Mouse (Mus musculus) kidney, adult 18-20 months (tissue): ENCODE data around the gene Eif2b3.

Experiments
- DNase-seq: peaks from one replicate; pipeline ENCODE4 v3.0.0; 2021

Eif2b3 gene

GRCm38 (mm10) chr4:117017738-117018137 lies 1.5 kb upstream of the Eif2b3 start:
- DNase-seq: no peak

- DNase-seq: no peak
Observed at GRCm38 (mm10) chr4:117018327-117018726, 875 bp upstream of the Eif2b3 start.

GRCm38 (mm10) chr4:117023469-117023868 lies 4.3 kb downstream of the Eif2b3 start:
- DNase-seq: no peak

DNA sequence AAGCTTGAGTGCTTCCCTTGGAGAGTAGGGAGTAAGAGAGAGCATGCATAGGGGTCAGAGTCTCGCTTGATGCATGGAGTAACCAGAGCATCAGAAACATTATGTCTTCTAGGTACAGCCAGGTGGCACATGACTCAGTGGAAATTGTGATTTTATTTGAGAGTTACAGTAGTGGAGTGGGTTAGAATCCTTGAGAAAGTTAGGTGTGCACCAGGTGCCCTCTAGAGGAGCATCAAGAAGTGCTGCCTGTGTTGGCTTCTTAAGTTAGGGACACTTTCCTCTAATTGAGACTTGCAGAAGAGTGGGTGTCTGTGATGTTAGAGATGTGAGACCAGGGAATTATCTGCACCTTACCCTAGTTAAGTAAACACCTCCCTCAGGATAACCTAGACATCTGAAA lies 11.9 kb downstream of the Eif2b3 start:
- DNase-seq: no peak

GRCm38 (mm10) chr4:117039925-117040687 lies 20.9 kb downstream of the Eif2b3 start:
- DNase-seq: peak; percentile 36

DNA sequence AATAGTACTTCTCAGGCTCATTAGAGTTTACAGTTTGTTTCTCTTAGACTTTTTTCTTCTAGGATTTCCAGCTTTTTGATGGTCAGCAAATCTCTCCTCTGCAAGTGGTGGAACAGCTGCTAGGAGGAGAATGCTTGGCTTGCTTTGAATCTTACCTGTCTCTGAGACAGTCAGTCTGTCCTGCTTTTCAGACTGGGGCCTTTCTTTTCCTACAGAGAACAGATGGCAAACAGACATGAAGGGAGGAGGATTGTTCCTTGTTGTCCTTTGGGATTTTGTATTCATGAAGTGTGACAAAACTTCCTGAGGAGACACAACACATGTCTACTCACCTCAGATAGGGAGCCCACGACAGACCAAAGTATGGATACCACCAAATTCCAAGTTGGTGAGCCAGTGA lies 21.6 kb downstream of the Eif2b3 start:
- no peak for DNase-seq

DNA sequence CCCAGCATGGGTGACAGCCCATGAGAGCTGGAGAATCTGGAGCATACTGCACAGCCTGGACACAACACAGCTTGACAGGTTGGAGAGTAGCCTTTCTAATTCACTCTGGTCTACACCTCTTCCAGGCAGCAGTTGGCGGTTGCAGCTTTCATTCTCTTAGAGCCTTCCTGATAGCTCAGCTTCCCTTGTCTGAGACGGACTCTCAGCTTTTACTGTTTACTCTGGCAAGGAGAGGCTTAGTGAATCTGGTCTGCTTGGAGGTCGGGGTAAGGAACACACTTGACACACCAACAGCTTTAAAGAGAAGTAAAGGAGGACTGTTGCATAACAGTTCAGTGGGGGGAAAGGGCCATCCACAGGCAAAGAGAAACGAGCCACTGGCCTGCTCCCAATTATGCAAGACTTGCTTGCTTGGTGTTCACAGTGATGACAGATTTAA lies 22.1 kb downstream of the Eif2b3 start:
- peak; percentile 55 for DNase-seq

DNA sequence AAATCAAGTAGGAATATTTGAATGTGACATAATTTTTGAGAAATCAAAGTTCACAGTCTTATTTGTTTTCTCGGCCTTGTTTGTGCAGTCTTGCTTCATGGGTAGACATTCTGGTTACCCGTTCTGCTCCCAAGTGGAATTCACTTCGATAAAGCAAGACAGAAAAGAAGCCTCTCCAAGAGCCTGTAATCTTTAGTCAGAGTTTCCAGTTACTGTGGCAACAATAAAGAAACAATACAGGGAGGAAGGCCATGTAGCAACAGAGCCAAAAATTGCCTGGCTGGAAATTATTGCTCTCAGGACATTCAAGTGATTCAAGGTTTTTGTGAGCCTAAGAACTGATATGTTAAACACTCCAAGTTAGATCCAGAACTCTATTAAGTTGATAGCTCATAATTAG lies 29.6 kb downstream of the Eif2b3 start:
- no peak for DNase-seq

GRCm38 (mm10) chr4:117049485-117049884 lies 30.3 kb downstream of the Eif2b3 start:
- no peak for DNase-seq

DNA sequence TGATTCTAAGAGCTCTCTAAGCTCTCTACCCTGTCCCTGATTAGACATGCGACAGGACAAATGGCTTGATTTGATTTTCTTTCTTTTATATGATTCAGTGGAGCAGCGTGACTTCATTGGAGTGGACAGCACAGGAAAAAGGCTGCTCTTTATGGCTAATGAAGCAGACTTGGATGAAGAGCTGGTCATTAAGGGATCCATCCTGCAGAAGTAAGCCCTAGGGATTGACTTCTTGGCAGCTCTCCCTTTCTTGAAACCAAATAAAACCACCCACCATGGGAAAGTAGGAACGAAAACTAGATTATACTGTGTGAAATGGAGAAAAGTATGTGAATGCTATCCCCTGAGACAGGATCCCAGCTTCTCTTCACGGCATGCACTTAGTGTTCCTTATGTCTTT lies 33.4 kb downstream of the Eif2b3 start:
- no peak for DNase-seq

GRCm38 (mm10) chr4:117053956-117054355 lies 34.8 kb downstream of the Eif2b3 start:
- DNase-seq: no peak

GRCm38 (mm10) chr4:117056102-117056501 lies 36.9 kb downstream of the Eif2b3 start:
- no peak for DNase-seq

DNA sequence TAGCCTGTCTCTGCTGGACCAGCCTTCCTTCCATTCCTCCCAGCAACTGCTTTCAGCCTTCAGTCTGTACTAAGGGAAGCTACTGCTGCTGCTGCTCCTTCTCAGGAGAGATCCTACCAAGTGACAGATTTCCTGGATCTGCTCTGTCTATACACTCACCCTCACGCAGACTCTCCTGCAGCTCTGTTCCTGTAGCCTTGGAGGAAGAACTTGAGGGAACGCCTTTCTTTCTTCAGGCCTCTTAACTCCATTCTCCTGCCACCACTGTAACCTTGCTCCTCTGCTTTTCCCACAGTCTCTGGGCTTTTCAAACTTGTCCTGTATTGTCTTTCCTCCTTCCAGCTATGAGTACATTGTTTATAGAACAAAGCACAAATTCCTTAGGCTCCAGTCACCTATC lies 37.3 kb downstream of the Eif2b3 start:
- no peak for DNase-seq

- DNase-seq: no peak
Observed at GRCm38 (mm10) chr4:117058512-117058911, 39.3 kb downstream of the Eif2b3 start.

DNA sequence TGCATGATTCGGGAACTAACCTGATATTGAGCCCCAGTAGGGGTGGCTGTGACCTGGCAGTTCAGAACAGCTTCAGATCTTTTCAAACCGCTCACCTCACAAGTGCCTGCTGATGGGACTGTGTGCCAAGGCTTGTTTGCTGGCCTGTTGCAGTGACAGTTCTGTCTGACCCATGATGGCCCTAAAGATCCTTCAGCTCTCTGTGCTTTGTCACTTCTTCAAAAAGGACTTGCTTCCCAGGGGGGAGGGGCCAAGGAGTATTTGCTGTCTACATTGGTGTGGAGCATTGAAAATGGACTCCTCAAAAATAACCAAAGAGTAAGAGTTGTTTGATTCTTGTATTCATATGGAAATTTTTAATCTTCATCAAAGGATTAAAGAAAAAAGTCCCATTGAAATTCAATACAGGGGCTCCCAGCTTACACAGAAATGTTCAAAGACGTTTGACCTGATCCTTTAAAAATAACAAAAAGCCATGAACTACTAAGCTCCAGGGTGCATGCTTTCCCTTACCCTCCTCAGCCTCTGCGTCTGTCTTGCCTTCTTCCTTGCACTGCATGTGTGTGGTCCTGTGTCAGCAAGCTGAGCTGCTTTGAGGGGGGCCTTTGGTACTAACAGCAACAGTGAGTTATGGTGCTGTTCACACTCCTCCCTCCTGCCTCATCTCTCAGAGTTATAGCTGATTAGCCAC lies 43.6 kb downstream of the Eif2b3 start:
- DNase-seq: no peak

DNA sequence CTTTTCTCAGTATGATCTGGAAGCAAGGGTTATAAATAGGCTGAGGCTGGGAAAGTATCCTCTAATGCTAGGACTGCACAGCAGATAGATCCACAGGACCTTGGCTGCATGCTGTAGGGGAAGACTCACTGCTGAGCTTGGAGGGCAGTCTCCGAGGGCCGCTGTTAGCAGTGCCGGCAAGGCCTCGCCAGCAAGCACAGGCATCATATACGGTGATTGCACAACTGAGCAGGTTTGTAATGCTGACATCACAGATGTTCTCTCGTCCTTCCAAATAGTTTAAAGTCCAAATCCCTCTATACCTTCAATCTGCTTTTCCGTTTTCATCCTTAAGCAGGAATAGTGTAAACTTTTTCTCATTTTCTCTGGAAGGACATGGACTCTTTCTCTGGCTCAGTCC lies 48.8 kb downstream of the Eif2b3 start:
- no peak for DNase-seq

GRCm38 (mm10) chr4:117069647-117070046 lies 50.4 kb downstream of the Eif2b3 start:
- no peak for DNase-seq

DNA sequence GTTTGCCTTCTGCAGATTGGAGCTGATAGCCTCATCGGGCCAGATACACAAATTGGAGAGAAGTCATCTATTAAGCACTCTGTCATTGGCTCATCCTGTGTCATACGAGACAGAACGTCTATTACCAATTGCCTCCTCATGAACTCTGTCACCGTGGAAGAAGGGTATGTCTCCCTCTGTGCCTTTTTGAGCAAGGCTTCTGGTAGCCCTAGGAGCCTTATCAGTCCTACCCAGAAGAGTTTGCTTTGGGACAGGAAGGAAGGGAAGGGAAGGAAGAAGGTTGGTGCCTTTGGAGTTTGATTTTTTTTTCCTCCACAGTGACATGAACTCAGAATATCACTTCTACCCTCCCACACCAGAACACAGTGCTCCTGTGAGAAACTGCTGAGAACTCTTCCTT lies 51.4 kb downstream of the Eif2b3 start:
- DNase-seq: no peak

DNA sequence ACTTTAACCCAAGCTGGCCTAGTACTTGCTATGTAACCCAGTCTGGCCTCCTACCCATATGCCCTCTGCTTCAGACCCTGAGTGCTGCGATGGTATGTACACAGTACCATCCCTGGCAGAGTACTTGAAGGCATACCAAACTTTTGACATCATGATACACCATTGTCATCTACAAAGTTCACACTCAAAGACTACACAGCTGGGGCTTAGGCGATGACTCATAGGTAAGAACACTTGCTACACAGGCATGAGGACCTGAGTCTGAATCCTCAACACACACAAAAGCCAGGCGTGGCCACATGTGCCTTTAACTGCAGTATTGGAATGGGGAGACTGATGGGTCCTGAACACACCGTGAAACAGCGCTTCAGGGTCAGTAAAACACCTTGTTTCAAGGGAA lies 52.0 kb downstream of the Eif2b3 start:
- DNase-seq: no peak

DNA sequence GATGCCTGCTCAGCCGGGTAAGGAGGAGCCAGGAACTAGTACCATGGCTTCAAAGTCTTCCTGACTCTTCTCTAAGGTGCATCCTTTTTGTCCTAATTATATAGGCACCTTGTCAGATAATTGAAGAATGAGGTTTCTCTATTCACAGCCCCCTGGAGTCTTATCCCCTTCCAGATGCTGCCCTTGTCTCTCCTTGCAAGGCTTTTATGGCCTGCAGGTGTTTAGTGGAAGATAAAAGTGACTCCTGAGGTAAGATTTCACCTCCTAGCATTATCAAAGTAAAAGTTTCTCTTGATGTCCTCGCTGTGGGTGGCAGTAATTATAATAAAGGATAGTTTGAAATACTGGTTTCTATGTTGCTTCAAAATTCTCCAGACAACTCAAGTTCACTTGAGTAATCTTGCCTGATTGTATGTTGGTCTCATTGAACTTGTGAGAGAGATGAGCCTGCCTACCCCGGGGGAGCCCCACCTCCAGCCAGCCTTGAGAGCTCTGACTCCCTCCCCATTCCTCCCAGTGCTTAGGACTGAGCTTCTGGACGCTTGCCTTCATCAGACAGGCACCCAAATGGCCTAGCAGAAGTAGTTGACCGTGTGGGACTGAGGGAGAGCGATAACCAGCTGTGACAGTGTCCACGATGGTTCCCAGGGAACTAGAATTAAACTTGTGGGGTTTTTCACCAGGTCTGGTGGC lies 68.9 kb downstream of the Eif2b3 start:
- DNase-seq: no peak

DNA sequence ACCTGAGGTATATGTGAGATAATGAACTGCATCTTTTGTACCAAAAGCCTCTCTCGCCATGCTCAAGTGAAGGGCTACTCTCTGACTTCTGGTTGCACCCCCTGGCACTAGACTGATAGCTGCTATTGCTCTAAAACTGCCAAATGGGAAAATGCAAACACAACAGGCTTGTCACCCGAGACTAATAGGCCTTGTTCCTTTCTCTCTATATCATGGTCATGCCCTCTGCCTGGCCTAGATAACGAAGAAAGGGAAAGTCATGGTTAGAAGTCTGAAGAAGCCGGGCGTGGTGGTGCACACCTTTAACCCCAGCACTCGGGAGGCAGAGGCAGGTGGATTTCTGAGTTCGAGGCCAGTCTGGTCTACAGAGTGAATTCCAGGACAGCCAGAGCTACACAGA lies 71.4 kb downstream of the Eif2b3 start:
- no peak for DNase-seq

- DNase-seq: peak; percentile 18
Observed at GRCm38 (mm10) chr4:117094626-117095361, 75.6 kb downstream of the Eif2b3 start.
